Comparison of ENCODE assay signal across 24 mouse cellular contexts in genomic region chr12:43860479-43860878, GRCm38 (mm10).
DNase-seq lines count a peak whose midpoint lies in the region; ATAC-seq and TF ChIP-seq lines count a peak whose summit lies in the region.
"Had no signal": no experiment of that assay in that cellular context is flagged by ENCODE, and none has a peak within 500 bp of the region (broad histone marks: within the 10 kb centered on the region; RNA-seq: fewer than 3 reads in every experiment).

No protein-coding gene starts in this region.

- H3K4me2 ChIP-seq in liver, embryonic 11.5 days: no peak overlapping the region
- H3K4me2 ChIP-seq: embryonic facial prominence, embryonic 15.5 days; hindbrain, embryonic 12.5 days had no signal

- no peak overlapping the region for H3K4me3 ChIP-seq in liver, embryonic 11.5 days (ENCODE audit: low read depth, low read length)
- H3K4me3 ChIP-seq: embryonic facial prominence, embryonic 15.5 days; erythroblast, embryonic 14.5 days; forebrain, embryonic 10.5 days; heart, embryonic 10.5 days; hindbrain, embryonic 12.5 days had no signal

- no peak for TF ChIP-seq CTCF in brain, embryonic 14.5 days (IDR thresholded peaks at IDR 0.05; ENCODE audit: borderline replicate concordance, extremely low read depth, insufficient read depth, insufficient read length)

- intact Hi-C loops in left cerebral cortex, postnatal 10 days (cut with DNase I): no loop called here

- WGBS in liver, embryonic 11.5 days: 84% methylated on average over 1 of the region's 1 CpGs

- no peaks in the 10 kb centered on the region for H3K4me1 ChIP-seq in liver, embryonic 11.5 days (replicated peaks; ENCODE audit: control insufficient read depth, insufficient read depth, low read length)
- H3K4me1 ChIP-seq: embryonic facial prominence, embryonic 15.5 days; forebrain, embryonic 10.5 days; heart, embryonic 10.5 days; hindbrain, embryonic 12.5 days had no signal

- no peak for ATAC-seq in liver, embryonic 11.5 days (replicated peaks; ENCODE audit: low FRiP score)
- ATAC-seq: forebrain, embryonic 14.5 days; hindbrain, embryonic 16.5 days had no signal

- H3K9me3 ChIP-seq in liver, embryonic 11.5 days (ENCODE audit: control insufficient read depth, low read length): no peaks in the 10 kb centered on the region
- H3K9me3 ChIP-seq: embryonic facial prominence, embryonic 15.5 days; forebrain, embryonic 10.5 days; heart, embryonic 10.5 days; hindbrain, embryonic 12.5 days had no signal

- DNase-seq in frontal cortex, adult 2 months (ENCODE audit: extremely low spot score in 1 of 2, low spot score in 1 of 2): peak; percentile 26 to 55
- no peak for DNase-seq in frontal cortex, postnatal 10 days (ENCODE audit: low spot score in 2 of 2)
- peak; percentile 19 to 23 for DNase-seq in left cerebral cortex, adult 18-20 months (ENCODE audit: low spot score in 2 of 2)
- no peak for DNase-seq in left cerebral cortex, postnatal 10 days (ENCODE audit: extremely low spot score in 1 of 2, low spot score in 2 of 2)
- peak; percentile 7 for DNase-seq in brain, embryonic 14.5 days (ENCODE audit: low read depth)
- DNase-seq in right cerebral cortex, postnatal 25 days: peak; percentile 11
- DNase-seq in lung, postnatal 10 days: no peak
- DNase-seq in liver, embryonic 11.5 days (ENCODE audit: low spot score): no peak
- DNase-seq: adrenal gland, postnatal 14 days; cerebellum, adult 11 months; cerebellum, adult 8-10 months; cerebellum, postnatal 14 days; embryo, embryonic 11 days; gastrocnemius, postnatal 10 days; heart, adult 18-20 months; heart, postnatal 10 days; heart, postnatal 4 days had no signal

- H3K27me3 ChIP-seq in liver, embryonic 11.5 days (replicated peaks; ENCODE audit: control insufficient read depth, insufficient read depth, low read length): no peaks in the 10 kb centered on the region
- H3K27me3 ChIP-seq: embryonic facial prominence, embryonic 15.5 days; hindbrain, embryonic 12.5 days had no signal

- H3K36me3 ChIP-seq in liver, embryonic 11.5 days (ENCODE audit: control insufficient read depth, insufficient read depth, low read length): no peaks in the 10 kb centered on the region
- H3K36me3 ChIP-seq: embryonic facial prominence, embryonic 15.5 days; forebrain, embryonic 10.5 days; heart, embryonic 10.5 days; hindbrain, embryonic 12.5 days had no signal

- TF ChIP-seq POLR2A in brain, embryonic 14.5 days (IDR thresholded peaks at IDR 0.05; ENCODE audit: borderline replicate concordance, extremely low read depth, insufficient read depth, insufficient read length, poor library complexity, severe bottlenecking): no peak

- H3K27ac ChIP-seq in liver, embryonic 11.5 days (ENCODE audit: low read depth, low read length): no peak overlapping the region
- H3K27ac ChIP-seq: embryonic facial prominence, embryonic 15.5 days; forebrain, embryonic 10.5 days; heart, embryonic 10.5 days; hindbrain, embryonic 12.5 days had no signal

- H3K9ac ChIP-seq in liver, embryonic 11.5 days (ENCODE audit: low read depth, low read length): no peak overlapping the region
- H3K9ac ChIP-seq: embryonic facial prominence, embryonic 15.5 days; hindbrain, embryonic 12.5 days had no signal

Comparison
In these comparisons a context has a peak if more than half of its experiments do, and no peak if none do; other contexts are left out.
1. DNase-seq: peak in frontal cortex, adult 2 months (2 of 2), left cerebral cortex, adult 18-20 months (2 of 2), brain, embryonic 14.5 days (single experiment) and right cerebral cortex, postnatal 25 days (single experiment); none in frontal cortex, postnatal 10 days (0 of 2), left cerebral cortex, postnatal 10 days (0 of 2), lung, postnatal 10 days (single experiment) and liver, embryonic 11.5 days (single experiment).